Mouse (Mus musculus) midbrain, embryonic 14.5 days (tissue): Measurements from ENCODE around the gene Mettl15. TPM values are rescaled to one million over a fixed set of nuclear protein-coding genes. Genes with fewer than 3 reads are reported as not detected.
"Not testable (repeated sequence)": the region's sequence is repeated elsewhere in the genome, so short reads cannot be mapped to it uniquely, and the experiment has no call there.

Experiments used
- ATAC-seq: fragments of 200-750 bp; cut with Nextera tagmentation; 2 replicates; pipeline ENCODE4 v1.8.0; 2017; ENCODE audit warnings: moderate number of reproducible peaks, moderate library complexity; ENCODE audit not compliant: low FRiP score, low TSS enrichment
- DNase-seq: peaks from one replicate; pipeline ENCODE4 v3.0.0-alpha.2; 2015
- H3K27ac ChIP-seq: fragments of 300-500 bp; sonication (generic); replicated peaks from 2 replicates; pipeline ENCODE4 v1.5.1; 2014; ENCODE audit warnings: mild to moderate bottlenecking, low read depth, low read length, moderate library complexity
- H3K27me3 ChIP-seq: fragments of 300-500 bp; sonication (generic); 2 replicates; pipeline ENCODE4 v1.6.1; 2014; ENCODE audit warnings: low read length, control low read depth, mixed read lengths; ENCODE audit not compliant: control insufficient read depth, insufficient read depth
- H3K36me3 ChIP-seq: fragments of 300-500 bp; sonication (generic); 2 replicates; pipeline ENCODE4 v1.6.1; 2014; ENCODE audit warnings: low read length, control low read depth; ENCODE audit not compliant: control insufficient read depth, insufficient read depth
- H3K4me1 ChIP-seq: fragments of 300-500 bp; sonication (generic); 2 replicates; pipeline ENCODE4 v1.6.1; 2014; ENCODE audit warnings: mild to moderate bottlenecking, antibody characterized with exemption, low read length, control low read depth; ENCODE audit not compliant: control insufficient read depth, insufficient read depth
- H3K4me2 ChIP-seq: fragments of 300-500 bp; sonication (generic); 2 replicates; pipeline ENCODE4 v1.6.1; 2014; ENCODE audit warnings: mild to moderate bottlenecking, low read length, moderate library complexity
- H3K4me3 ChIP-seq: fragments of 300-500 bp; sonication (generic); replicated peaks from 2 replicates; pipeline ENCODE4 v1.5.1; 2014; ENCODE audit warnings: low read depth, low read length
- H3K9ac ChIP-seq: fragments of 300-500 bp; sonication (generic); replicated peaks from 2 replicates; pipeline ENCODE4 v1.6.1; 2014; ENCODE audit warnings: mild to moderate bottlenecking, low read length, moderate library complexity
- H3K9me3 ChIP-seq: fragments of 300-500 bp; sonication (generic); 2 replicates; pipeline ENCODE4 v1.6.1; 2016; ENCODE audit warnings: low read length, control low read depth, mixed read lengths; ENCODE audit not compliant: control insufficient read depth
- WGBS: fragments of 180-500 bp; shearing (Covaris S2); extraction: QIAGEN DNeasy Blood & Tissue Kit; methylation state at CpG from one replicate; pipeline ENCODE4 v1.1.7; 2014; 5-methylcytosine and 5-hydroxymethylcytosine counted together
- polyA plus RNA-seq: library from polyadenylated mRNA; unstranded; fragments of >200 nt; fragmentation: Nextera tagmentation; extraction: Ambion mirVana; gene quantifications from 2 replicates; pipeline ENCODE4 v1.2.1, GENCODE M21; 2014

The Mettl15 gene
- polyA plus RNA-seq, 1 experiment from 2014 or later: 10.7 TPM

DNA sequence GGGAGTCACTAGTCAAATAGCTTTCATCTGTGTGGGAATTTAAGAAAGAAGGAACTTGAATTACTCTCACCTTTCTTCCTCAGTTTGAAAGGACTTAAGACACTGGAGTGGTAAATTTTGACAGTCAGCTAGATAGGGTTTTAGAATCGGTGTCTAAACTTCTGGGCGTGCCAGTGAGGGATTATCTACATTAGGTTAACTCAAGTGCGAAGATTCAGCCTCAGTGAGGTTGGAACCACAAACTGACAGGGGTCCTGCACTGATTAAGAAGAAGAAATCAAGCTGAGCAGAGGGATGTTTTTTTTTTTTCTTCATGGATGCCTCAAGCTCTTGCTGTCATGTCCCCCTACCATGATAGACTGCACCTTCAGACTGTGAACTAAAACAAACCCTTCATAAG lies 53.4 kb downstream of the Mettl15 start:
- Histone ChIP-seq H3K4me2 (no peak overlapping the region), H3K9me3 (no peaks in the 10 kb centered on the region), H3K4me1 (no peaks in the 10 kb centered on the region), H3K27ac (no peak overlapping the region), H3K36me3 (no peaks in the 10 kb centered on the region), H3K9ac (no peak overlapping the region), H3K4me3 (no peak overlapping the region), H3K27me3 (no peaks in the 10 kb centered on the region)
- DNase-seq (no peak), ATAC-seq (no peak)
- WGBS: 23% methylated on average over 3 of the region's 3 CpGs

- H3K4me3 ChIP-seq: no peak overlapping the region
- no peaks in the 10 kb centered on the region for H3K4me1 ChIP-seq
- 92% methylated on average over 2 of the region's 2 CpGs for WGBS
- no peak overlapping the region for H3K9ac ChIP-seq
- ATAC-seq (no peak), DNase-seq (no peak)
- no peak overlapping the region for H3K4me2 ChIP-seq
- no peak overlapping the region for H3K27ac ChIP-seq
- H3K27me3 ChIP-seq: no peaks in the 10 kb centered on the region
- H3K36me3 ChIP-seq: no peaks in the 10 kb centered on the region
- H3K9me3 ChIP-seq: no peaks in the 10 kb centered on the region
These were observed 59.1 kb downstream of the Mettl15 start for GRCm38 (mm10) chr2:109221470-109221869.

DNA sequence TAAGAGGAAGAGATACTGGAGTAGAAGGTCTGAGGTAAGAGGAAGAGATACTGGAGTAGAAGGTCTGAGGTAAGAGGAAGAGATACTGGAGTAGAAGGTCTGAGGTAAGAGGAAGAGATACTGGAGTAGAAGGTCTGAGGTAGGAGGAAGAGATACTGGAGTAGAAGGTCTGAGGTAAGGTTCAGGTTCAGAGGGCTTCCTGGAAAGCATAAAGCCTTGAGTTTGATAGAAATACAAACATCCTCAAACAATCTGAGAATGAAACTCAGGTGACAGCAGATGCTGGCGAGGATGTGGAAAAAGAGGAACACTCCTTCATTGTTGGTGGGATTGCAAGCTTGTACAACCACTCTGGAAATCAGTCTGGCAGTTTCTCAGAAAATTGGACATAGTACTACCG lies 63.9 kb downstream of the Mettl15 start:
- not testable (repeated sequence) for H3K4me1 ChIP-seq, H3K9me3 ChIP-seq, H3K4me2 ChIP-seq, H3K36me3 ChIP-seq, H3K27ac ChIP-seq, ATAC-seq, H3K27me3 ChIP-seq, DNase-seq, H3K4me3 ChIP-seq, H3K9ac ChIP-seq
- WGBS: 91% methylated on average over 1 of the region's 2 CpGs

DNA sequence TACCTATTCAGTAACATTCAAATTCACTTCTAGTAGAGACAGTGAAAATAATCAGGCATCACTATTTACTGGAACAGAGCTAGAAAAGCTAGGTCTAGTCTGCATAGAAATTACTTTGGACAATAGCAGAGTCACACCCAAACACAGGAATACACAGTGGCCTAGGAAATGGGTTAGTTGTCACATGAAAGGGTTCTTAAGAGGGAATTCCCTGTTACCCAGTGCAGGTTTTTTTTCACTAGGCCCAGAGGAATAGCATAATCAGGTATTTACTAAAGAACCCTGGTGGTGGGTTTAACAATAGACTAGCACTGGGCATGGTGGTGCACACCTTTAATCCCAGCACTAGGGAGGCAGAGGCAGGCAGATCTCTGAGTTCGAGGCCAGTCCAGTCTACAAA lies 69.9 kb downstream of the Mettl15 start:
- WGBS: 100% methylated on average over 1 of the region's 1 CpGs
- not testable (repeated sequence) for ATAC-seq, H3K4me3 ChIP-seq

GRCm38 (mm10) chr2:109208032-109208431 lies 72.5 kb downstream of the Mettl15 start:
- Histone ChIP-seq H3K27ac (no peak overlapping the region), H3K4me3 (no peak overlapping the region), H3K9me3 (no peaks in the 10 kb centered on the region), H3K4me1 (no peaks in the 10 kb centered on the region), H3K4me2 (no peak overlapping the region), H3K27me3 (no peaks in the 10 kb centered on the region), H3K9ac (no peak overlapping the region), H3K36me3 (no peaks in the 10 kb centered on the region)
- 94% methylated on average over 2 of the region's 2 CpGs for WGBS
- ATAC-seq (no peak), DNase-seq (no peak)

More for the DNA sequence above, 69.9 kb downstream of the Mettl15 start:
- not testable (repeated sequence) for H3K9me3 ChIP-seq, H3K4me1 ChIP-seq, H3K27ac ChIP-seq, DNase-seq, H3K27me3 ChIP-seq, H3K4me2 ChIP-seq, H3K9ac ChIP-seq, H3K36me3 ChIP-seq

- WGBS: 78% methylated on average over 3 of the region's 3 CpGs
- ATAC-seq: no peak
These were observed 97.6 kb downstream of the Mettl15 start for GRCm38 (mm10) chr2:109182993-109183392.

DNA sequence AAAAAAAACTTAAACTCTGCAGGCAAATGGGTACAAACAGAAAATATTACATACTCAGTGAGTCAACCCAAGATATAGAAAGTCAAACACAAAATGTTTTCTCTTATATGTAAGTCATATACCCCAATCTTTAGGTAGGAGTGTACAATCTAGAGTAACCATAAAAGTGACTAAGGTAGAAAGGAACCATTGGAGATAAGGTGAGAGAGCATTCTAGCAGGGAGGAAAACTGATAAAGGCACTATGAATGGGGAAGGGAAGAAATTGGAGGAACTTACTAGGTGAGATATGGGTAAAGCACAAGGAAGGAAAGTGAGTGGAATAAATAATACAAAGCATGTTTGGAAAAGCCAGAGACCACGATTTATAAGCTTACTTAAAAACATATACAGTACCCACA lies 122.0 kb downstream of the Mettl15 start:
- H3K4me1 ChIP-seq: 0 out of 2 replicates have a peak, but pooled peaks cover 2% of the 10 kb centered on the region
- no peak overlapping the region for H3K4me3 ChIP-seq
- no peaks in the 10 kb centered on the region for H3K9me3 ChIP-seq
- no peak for ATAC-seq
- no peak for DNase-seq
- H3K36me3 ChIP-seq: no peaks in the 10 kb centered on the region
- no peak overlapping the region for H3K4me2 ChIP-seq
- no peak overlapping the region for H3K9ac ChIP-seq
- no peak overlapping the region for H3K27ac ChIP-seq
- WGBS: 74% methylated on average over 1 of the region's 1 CpGs
- H3K27me3 ChIP-seq: no peaks in the 10 kb centered on the region

More at GRCm38 (mm10) chr2:109182993-109183392, 97.6 kb downstream of the Mettl15 start:
- Histone ChIP-seq H3K27ac (no peak overlapping the region), H3K36me3 (no peaks in the 10 kb centered on the region), H3K4me1 (no peaks in the 10 kb centered on the region), H3K9me3 (no peaks in the 10 kb centered on the region), H3K27me3 (no peaks in the 10 kb centered on the region), H3K4me3 (no peak overlapping the region), H3K4me2 (no peak overlapping the region), H3K9ac (no peak overlapping the region)
- DNase-seq: no peak

DNA sequence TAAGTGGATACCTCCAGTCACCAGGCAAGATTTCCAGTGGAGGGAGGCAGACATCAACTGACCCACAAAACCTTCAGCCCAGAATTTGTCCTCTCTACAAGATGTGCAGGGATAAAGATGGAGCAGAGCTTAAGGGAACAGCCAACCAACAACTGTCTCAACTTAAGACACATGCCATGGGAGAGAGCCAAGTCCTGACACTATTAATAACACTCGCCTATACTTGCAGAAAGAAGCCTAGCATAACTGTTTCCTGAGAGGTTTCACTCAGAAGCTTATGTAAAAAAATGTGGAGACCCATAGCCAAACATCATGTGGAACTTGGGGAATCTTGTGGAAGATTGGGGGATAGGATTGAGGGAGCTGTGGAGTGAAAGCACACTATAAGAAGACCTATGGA lies 124.4 kb downstream of the Mettl15 start:
- Histone ChIP-seq H3K27ac (no peak overlapping the region), H3K9ac (no peak overlapping the region), H3K27me3 (no peaks in the 10 kb centered on the region), H3K36me3 (no peaks in the 10 kb centered on the region), H3K9me3 (no peaks in the 10 kb centered on the region), H3K4me2 (no peak overlapping the region), H3K4me3 (no peak overlapping the region), H3K4me1 (0 out of 2 replicates have a peak, but pooled peaks cover 5% of the 10 kb centered on the region)
- 89% methylated on average over 1 of the region's 1 CpGs for WGBS
- DNase-seq (no peak), ATAC-seq (no peak)

DNA sequence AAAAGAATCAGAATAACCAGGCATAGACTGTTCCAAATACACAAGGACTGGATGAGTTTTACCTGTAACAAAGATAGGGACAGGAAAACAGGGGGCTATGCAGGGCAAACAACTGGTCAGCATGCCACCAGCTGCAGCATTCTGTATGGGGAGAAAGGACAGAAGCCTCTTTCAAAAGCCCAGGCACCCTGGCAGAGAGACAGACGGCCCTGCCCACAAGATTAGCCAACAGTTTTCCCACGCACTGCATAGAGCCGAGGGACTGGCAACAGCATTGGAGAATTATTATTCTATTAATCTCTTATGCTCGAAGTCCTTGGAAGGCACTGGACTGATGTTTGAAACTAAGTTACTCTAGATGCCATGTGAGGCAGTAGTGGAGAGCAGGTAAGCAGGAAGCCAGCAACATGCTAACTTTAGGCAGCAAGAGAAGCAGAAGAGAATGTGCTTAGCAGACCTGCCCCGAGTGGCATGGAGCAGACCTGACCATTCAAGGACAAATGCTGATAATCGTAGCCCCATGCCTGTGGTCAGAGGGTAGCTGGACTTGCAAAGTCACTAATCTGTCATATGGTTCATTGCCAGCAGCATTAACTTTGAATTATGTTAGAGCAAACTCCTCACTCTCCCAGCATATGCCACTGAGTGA lies 127.0 kb downstream of the Mettl15 start:
- ATAC-seq (no peak), DNase-seq (peak; percentile 26)
- H3K4me2 ChIP-seq: no peak overlapping the region
- H3K4me3 ChIP-seq: no peak overlapping the region
- H3K9ac ChIP-seq: no peak overlapping the region
- no peaks in the 10 kb centered on the region for H3K36me3 ChIP-seq
- H3K27ac ChIP-seq: no peak overlapping the region
- H3K9me3 ChIP-seq: no peaks in the 10 kb centered on the region
- WGBS: 34% methylated on average over 6 of the region's 6 CpGs
- no peaks in the 10 kb centered on the region for H3K27me3 ChIP-seq
- H3K4me1 ChIP-seq: 0 out of 2 replicates have a peak, but pooled peaks cover 5% of the 10 kb centered on the region
